Mouse (Mus musculus) skeletal muscle tissue, adult 2 months (tissue): Measurements from ENCODE around the gene Ppp1r3f.

Experiments
- DNase-seq: peaks from one replicate; pipeline ENCODE4 v3.0.0-alpha.2; 2012; ENCODE audit warnings: low read depth, low spot score

Gene Ppp1r3f

GRCm38 (mm10) chrX:7553474-7553873 lies 20.6 kb downstream of the Ppp1r3f start:
- no peak for DNase-seq

GRCm38 (mm10) chrX:7524961-7525360 lies 49.1 kb downstream of the Ppp1r3f start:
- DNase-seq: no peak
